Mouse (Mus musculus) spleen, embryonic (tissue): Measurements from ENCODE around the gene Olfr513.

Source experiments
- CTCF ChIA-PET: fragments of 350-600 bp; sonication (Branson Sonifier 250); formaldehyde crosslinking; loops from one replicate; lab custom pipeline; 2022; lab: Charles Lee

Gene Olfr513

GRCm38 (mm10) chr7:108750673-108751072, at the start of gene Olfr513:
Gene Olfr513, plus strand, starts transcription at chr7:108750973.
- CTCF ChIA-PET, result interaction anchor here (0.6 kb wide), 1 partner anchor 938 kb away, joined by 5 read pairs; the partner anchor contains the start of gene Olfr467

GRCm38 (mm10) chr7:108713020-108713419, 37.8 kb upstream of the Olfr513 start, which contains the start of gene Olfr512:
Gene Olfr512, plus strand, starts transcription at chr7:108713320.
- CTCF ChIA-PET, result no interaction called here

GRCm38 (mm10) chr7:108760411-108760810, 9.6 kb downstream of the Olfr513 start:
- CTCF ChIA-PET, result no interaction called here

GRCm38 (mm10) chr7:108797205-108797933, 46.6 kb downstream of the Olfr513 start:
- CTCF ChIA-PET, result no interaction called here
